Mouse (Mus musculus) frontal cortex, postnatal 25 days (tissue): Measurements from ENCODE around the gene Paqr7.

Experiments
- DNase-seq, 2 experiments: peaks; one replicate each; pipeline ENCODE4 v3.0.0; 2022; ENCODE audit warnings: low spot score in 2 of 2

The Paqr7 gene

GRCm38 (mm10) chr4:134535787-134536151 lies 39.3 kb downstream of the Paqr7 start:
- DNase-seq: no peak

DNA sequence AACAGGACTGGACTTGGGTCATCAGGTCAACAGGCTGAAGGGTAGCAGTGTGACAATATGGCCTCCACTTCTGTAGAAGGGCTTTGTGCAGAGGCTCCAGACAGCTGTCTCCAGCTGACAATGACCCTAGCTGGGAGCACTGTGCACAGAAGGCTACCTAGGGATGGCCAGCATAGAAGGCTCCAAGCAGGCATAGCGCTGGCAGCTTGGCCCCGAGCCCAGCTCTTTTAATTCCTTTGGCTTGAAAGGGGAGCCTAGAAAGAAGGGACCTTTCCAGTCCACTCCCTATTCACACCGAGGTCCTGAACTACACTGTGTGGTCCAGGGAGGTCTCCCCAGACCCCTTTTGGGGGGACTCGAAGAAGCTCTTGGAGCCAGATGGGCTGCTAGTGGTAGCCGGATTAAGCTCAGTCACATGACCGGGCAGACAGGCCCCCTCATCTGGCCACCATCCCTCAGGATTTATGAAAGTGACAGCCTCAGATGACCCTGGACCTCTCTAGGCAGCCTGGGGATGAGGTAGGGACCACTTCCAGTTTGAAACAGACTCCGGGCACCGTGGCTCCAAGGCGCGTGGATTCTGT lies 42.6 kb downstream of the Paqr7 start:
- no peak for DNase-seq

GRCm38 (mm10) chr4:134542726-134543125 lies 46.2 kb downstream of the Paqr7 start:
- DNase-seq: no peak

DNA sequence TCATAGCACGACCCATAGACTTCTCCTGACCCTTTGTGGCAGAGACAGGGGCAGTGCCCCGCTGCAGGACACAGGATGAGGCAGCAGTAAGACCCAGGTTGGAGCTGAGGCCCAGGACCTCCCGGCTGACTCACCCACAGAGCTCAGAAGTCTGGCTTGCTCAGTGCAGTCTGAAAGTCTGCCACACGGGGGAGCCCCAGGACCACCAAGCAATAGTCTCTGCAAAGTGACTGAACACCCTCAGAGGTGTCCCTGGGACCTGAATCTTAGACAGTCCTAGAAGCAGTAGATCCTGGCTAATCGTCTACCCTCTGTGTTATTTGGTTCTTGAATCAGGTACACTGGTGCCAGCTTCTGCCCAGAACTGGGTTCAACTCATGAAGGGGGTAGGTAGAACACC lies 46.8 kb downstream of the Paqr7 start:
- DNase-seq: peak; percentile 96 to 97

DNA sequence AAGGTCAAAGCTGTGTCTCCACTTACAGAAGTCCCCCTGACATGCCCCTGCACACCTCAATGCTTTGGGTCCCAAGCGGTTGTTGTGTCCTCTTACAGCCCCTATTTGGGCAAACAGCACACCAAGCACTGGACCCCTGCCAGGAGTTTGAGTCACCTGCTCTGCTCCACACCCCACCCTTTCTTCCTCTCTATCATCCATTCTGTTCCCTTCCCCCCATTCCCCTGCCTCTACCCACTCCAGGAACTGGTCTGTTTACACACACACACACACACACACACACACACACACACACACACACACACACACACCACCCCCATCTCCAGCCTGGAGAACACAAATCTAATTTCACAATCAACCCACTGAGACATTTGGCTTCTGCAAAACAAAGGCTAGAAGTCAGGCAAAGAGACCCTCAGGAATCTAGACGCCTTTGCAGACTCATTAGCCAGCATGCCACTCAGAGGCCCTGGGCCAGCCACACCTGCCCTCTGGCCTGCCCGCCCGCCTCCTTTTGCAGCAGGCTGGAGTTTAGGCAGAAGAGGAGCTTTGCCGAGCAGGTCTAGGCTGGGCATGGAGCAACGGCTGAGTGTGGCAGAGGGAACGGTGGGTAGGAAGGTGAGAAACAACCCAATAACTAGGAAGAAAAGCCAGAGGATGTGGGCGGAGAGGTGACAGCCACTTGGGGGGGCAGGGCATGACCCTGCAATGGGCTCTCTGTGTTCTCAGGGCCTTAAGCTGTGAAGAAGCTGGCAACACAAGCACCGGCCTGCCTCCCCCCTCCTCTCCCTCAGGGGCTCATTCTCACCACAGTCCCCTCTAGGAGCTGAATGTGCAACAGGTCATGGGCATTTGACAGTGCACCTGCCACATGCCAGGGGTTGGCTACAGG lies 50.6 kb downstream of the Paqr7 start:
- DNase-seq: no peak

DNA sequence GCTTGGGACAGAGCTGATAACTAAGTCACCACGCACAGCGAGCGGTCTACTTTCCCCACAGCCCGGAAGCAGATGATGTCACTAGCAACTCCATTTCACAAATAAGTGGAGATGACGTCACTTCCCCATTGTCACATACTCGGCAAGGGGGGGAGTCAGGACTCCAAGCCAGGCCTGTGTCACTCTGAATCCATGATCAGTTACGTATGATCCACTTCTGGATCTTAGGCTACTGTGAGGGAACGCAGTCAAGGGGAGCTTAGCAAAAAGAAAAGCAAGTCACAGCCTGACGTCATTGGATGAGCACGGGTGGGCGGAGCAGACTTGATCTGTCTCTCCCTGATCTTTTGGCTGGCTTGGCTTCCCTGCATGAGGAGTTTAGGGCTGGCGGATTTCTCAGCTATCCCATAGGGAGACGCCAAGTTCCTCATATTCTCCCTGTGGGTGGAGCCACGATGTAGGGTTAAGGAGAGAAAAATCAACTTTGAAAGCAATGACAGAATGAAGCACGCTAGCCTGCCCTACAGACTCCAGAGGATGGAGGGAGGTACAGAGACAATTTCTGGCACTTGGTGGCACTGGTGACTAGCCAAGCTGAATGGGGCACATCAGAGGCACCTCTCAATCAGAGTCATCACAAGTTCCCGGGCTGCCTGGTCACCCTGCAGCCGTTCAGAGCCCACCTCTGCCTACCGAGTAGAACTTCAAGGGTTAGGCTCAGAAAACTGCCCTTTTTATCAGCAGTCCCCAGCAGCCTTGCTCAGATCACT lies 51.9 kb downstream of the Paqr7 start:
- DNase-seq: no peak

GRCm38 (mm10) chr4:134549899-134550298 lies 53.4 kb downstream of the Paqr7 start:
- DNase-seq: no peak

DNA sequence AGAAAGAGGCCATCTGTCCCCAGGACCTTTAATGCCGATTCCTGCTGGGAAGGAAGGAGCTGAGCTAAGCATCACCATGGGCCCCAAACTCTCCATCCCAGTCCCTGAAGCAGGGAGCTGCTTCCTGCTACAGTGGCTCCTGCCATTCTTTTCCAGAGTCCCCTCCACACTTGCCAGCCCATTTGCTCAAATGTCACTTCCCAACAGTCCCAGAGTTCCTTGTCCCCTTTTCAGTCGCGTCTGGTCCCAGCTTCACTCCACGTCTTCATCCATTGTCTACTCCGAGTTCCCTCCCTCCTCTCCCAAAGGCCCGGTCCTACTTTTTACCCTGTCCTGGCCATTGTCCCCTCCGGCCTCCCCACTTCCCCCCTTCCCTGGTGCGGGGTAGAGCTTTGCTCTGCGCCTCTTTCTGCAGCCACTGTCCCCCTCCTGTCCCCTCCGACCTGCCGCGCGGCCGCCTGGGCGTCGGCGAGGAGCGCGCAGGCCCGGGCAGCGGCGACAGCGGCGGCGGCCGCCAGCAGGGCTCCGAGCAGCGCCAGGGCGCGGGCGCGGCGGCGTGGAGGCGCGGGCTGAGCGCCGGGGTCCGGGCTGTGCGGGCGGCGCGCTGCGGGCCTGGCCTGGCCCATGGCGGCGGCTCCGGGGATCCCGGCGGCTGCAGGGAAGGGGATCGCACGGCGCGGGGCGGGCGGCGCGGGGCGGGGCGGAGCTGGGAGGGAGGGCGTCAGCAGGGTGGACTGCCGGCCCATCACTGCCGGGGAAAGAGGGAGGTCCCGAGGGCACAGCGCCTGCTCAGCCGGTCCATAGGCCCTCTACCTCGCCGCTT lies 55.2 kb downstream of the Paqr7 start, which contains the start of gene Selenon:
TSS of gene Selenon (minus strand) at position 673 of the 823 bp plus-strand sequence.
- no peak for DNase-seq

DNA sequence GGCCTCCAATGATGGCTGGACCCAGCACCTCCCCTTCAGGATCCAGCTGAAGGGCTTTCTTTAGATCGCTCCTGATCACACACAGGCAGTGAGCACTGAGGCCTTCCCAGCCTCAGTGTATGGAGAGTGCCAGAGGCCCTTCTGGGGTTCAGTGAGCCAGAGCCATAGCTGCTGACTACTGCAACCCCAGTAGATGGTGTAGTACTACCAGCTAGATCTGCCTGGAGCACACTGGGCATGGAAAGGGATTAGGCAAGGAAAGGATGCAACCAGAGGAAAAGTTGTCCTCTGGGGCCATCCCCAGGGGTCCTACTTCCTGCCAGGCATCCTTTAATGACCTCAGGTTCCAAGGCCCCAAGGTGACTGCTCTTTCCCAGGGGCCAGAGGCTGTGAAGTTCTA lies 57.1 kb downstream of the Paqr7 start:
- no peak for DNase-seq

DNA sequence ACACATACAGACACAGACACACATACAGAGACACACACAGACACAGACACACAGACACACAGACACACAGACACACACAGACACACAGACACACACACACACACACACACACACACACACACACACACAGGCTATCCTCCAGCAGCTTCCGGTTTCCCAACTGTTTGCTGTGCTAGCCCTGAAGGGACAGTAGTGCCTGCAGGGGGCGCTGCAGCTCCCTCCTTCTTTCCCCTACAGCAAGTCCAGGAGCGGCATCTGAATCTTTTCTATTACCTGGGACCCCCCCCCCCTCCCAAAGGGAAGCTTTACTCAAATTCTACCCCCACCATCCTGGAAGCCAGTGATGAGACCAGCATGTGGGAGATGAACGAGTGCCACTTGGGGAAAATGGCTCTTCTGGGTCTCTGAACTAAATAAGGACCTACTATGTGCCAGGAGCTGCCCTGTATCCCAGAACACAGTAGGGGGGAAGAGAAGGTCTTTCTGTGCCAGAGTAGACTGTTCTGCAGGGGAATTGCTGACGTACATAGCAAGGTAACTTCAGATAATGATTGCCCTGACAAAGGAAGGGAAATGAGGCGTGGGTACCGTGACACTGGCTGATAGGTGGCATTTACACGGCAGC lies 59.6 kb downstream of the Paqr7 start:
- no peak for DNase-seq

DNA sequence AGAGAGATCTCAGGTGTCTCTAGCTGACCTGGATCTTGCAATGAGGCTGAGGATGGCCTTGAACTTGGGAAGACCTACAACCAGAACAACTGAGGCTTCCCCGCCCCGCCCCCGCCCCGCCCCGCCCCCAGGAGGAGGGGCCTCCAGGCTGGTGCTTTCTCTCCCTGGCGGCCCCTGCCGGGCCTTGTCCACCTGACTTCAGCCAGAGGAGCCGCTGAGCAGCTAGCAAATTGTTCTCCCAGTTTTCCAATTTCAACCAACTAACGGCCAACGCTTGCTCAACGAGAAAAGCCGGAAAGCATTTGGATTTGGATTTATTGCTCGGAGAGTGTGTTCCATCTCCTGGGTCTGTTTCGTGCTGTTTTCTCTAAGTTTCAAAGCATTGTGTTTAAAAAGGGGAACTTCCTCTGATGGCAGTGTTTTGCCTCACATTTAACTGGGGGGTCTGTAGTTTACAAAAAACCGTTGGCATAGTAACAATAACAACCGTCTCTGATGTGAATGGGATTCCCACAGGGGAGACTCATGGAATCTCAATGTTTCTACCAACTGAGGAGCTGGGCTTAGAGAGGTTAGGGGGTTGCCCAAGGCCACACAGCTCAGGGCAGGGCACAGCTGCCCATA lies 61.2 kb downstream of the Paqr7 start:
- no peak for DNase-seq

DNA sequence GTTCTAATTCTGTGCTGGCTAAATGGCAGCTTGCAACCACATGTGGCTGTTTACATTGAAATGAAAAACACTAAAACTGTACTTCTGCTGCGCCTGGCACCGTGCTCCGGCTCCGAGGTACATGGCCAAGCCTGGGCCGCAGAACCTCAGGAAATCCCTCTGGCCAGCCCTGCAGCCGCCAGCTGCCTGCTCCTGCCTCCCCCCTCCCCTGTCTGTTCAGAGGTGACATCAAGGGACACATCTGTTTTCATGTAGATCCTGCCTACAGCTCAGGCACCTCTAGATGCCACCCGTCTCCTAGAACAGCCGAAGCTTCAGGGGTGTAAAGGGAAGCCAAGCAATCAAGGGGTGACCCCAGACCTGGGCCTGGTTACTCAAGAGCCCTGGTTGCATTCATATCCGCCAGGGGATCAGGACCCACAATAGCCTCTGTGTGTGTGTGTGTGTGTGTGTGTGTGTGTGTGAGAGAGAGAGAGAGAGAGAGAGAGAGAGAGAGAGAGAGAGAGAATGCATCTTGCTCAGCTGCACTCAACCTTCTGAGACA lies 62.1 kb downstream of the Paqr7 start:
- DNase-seq: no peak

DNA sequence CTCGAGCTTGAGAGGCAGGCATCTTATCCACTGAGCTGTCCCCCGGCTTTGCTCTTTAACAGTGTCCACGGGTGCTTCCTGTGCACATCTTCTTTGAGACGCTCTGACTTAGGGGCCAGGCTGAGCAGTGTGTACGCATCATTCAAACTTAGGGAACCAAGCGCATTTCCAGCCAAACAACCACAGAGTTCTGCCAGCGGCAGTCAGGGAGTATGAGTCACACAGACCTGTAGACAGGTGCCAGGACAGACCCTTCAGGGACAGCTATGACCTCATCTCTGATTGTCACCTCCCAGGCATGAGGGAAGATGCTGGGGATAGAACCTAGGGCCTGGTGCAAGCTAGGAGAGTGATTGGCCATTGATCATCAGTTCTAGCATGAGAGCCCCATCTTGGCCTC lies 62.7 kb downstream of the Paqr7 start:
- no peak for DNase-seq
